Mouse (Mus musculus) myocyte (in vitro differentiated cells): ENCODE data around the gene Plxna4. TPM values are rescaled to one million over a fixed set of nuclear protein-coding genes. Genes with fewer than 3 reads are reported as not detected.

Experiments used
- H3K27me3 ChIP-seq: one replicate; pipeline ENCODE4 v1.6.1; 2011; ENCODE audit not compliant: control insufficient read depth, insufficient read depth, insufficient read length
- H3K36me3 ChIP-seq: one replicate; pipeline ENCODE4 v1.6.1; 2011; ENCODE audit not compliant: control insufficient read depth, insufficient read depth
- H3K4me2 ChIP-seq: one replicate; pipeline ENCODE4 v1.6.1; 2011; ENCODE audit warnings: low read depth, control low read depth
- H3K4me3 ChIP-seq: one replicate; pipeline ENCODE4 v1.5.1; 2011; ENCODE audit warnings: mild to moderate bottlenecking, control low read depth, moderate library complexity
- H3K79me2 ChIP-seq: one replicate; pipeline ENCODE4 v1.6.1; 2011; ENCODE audit not compliant: control insufficient read depth, insufficient read depth
- H3ac ChIP-seq: one replicate; pipeline ENCODE4 v1.6.1; 2011; ENCODE audit not compliant: control insufficient read depth, insufficient read length
- CEBPB ChIP-seq: IDR thresholded peaks from 2 replicates; pipeline ENCODE4 v1.6.1; 2011; ENCODE audit warnings: mild to moderate bottlenecking, moderate library complexity; ENCODE audit not compliant: poor library complexity, insufficient read depth, severe bottlenecking
- E2F4 ChIP-seq: IDR thresholded peaks from one replicate; pipeline ENCODE4 v1.6.1; 2011; ENCODE audit warnings: mild to moderate bottlenecking, control low read depth, moderate library complexity; ENCODE audit not compliant: insufficient read depth
- MAX ChIP-seq: IDR thresholded peaks from one replicate; pipeline ENCODE4 v1.6.1; 2011; ENCODE audit warnings: low read depth, mild to moderate bottlenecking, control low read depth
- MYOD1 ChIP-seq, 3 experiments: IDR thresholded peaks; one replicate each; pipeline ENCODE4 v1.6.1; 2011; ENCODE audit warnings: control low read depth in 2 of 3, low read depth in 2 of 3, mild to moderate bottlenecking in 2 of 3, moderate library complexity in 1 of 3; ENCODE audit not compliant: insufficient read length in 2 of 3, control insufficient read depth in 1 of 3
- MYOG ChIP-seq, 3 experiments: IDR thresholded peaks; one replicate each; pipeline ENCODE4 v1.6.1; 2011; ENCODE audit warnings: control low read depth in 2 of 3, low read depth in 2 of 3, mild to moderate bottlenecking in 2 of 3; ENCODE audit not compliant: insufficient read length in 2 of 3, control insufficient read depth in 1 of 3, insufficient read depth in 1 of 3
- POLR2A ChIP-seq: IDR thresholded peaks from one replicate; pipeline ENCODE4 v1.6.1; 2011; ENCODE audit warnings: low read depth, mild to moderate bottlenecking, control low read depth, moderate library complexity; ENCODE audit not compliant: insufficient read length
- POLR2AphosphoS2 ChIP-seq: IDR thresholded peaks from one replicate; pipeline ENCODE4 v1.6.1; 2011; ENCODE audit warnings: low read depth, control low read depth; ENCODE audit not compliant: insufficient read length
- REST ChIP-seq: IDR thresholded peaks from one replicate; pipeline ENCODE4 v1.6.1; 2011; ENCODE audit warnings: mild to moderate bottlenecking, control low read depth, moderate library complexity; ENCODE audit not compliant: insufficient read depth, insufficient read length
- SRF ChIP-seq: IDR thresholded peaks from one replicate; pipeline ENCODE4 v1.6.1; 2011; ENCODE audit warnings: low read depth; ENCODE audit not compliant: control insufficient read depth, insufficient read length
- TCF12 ChIP-seq: IDR thresholded peaks from one replicate; pipeline ENCODE4 v1.6.1; 2011; ENCODE audit warnings: mild to moderate bottlenecking, control low read depth; ENCODE audit not compliant: poor library complexity, insufficient read depth, severe bottlenecking
- TCF3 ChIP-seq: IDR thresholded peaks from one replicate; pipeline ENCODE4 v1.6.1; 2011; ENCODE audit warnings: low read depth, control low read depth; ENCODE audit not compliant: insufficient read length
- USF1 ChIP-seq: IDR thresholded peaks from one replicate; pipeline ENCODE4 v1.6.1; 2011; ENCODE audit warnings: low read depth, mild to moderate bottlenecking, control low read depth, moderate library complexity
- polyA plus RNA-seq: library from polyadenylated mRNA; unstranded; fragments of >200 nt; fragmentation: generic; extraction: Trizol; gene quantifications from one replicate; pipeline ENCODE4 v1.2.1, GENCODE M21; 2012; ENCODE audit warnings: missing spikeins

Plxna4 gene
- polyA plus RNA-seq, 1 experiment, result 0.70 TPM

DNA sequence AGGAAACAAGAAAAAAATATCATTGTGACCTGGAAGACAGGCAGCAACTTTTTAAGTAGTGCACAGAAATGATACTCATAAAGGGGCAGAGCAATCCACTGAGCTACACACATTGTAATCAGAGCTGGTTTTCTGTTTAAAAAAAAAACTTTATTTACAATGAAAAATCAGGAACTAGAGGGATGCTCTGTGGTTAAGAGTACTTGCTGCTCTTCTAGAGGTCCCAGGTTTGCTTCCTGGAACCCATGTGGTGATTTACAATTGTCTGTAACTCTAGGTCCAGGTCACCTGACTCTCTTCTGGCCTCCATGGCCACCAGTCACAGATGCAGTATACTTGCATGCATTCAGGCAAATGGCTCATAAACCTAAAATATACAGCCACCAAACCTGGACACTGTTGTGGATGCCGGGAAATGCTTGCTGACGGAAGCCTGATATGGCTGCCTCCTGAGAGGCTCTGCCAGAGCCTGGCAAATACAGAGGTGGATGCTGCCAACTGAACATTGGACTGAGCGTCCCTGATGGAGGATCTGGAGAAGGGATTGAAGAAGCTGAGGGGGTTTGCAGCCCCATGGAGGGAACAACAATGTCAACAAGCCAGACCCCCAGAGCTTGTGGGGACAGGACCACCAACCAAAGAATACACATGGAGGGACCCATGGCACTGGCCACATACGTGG, 465.3 kb downstream of the Plxna4 start:
- H3ac ChIP-seq, result no peak overlapping the region
- H3K79me2 ChIP-seq, result no peaks in the 10 kb centered on the region
- no peak for TF ChIP-seq MYOG (IDR thresholded peaks at IDR 0.05; ENCODE audit: control insufficient read depth in 1 of 3, insufficient read depth in 1 of 3, insufficient read length in 2 of 3, low read depth in 2 of 3)
- no peak for TF ChIP-seq MYOD1 (IDR thresholded peaks at IDR 0.05; ENCODE audit: control insufficient read depth in 1 of 3, insufficient read length in 2 of 3, low read depth in 2 of 3)
- TF ChIP-seq E2F4, result no peak
- no peak for TF ChIP-seq TCF3
- no peak for TF ChIP-seq MAX
- TF ChIP-seq POLR2A, result no peak
- TF ChIP-seq SRF, result no peak

DNA sequence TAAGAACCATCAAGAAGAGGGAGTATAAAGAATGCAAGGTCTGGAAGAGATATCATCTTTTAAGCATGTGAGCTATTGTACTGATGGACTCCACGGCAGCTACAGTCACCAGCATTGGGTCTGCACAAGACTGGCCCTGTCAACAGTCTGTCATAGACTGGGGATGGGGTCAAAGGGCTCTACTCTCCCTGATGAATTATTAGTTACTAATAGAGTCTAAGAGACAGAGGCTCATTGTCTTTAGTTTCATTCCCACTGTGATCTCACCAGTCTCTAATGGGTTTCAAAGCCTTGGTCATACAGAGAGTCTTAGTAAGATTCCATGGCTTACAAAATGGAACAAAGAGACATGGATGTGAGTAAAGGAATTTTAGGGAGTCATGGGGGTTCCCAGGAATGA, 467.1 kb downstream of the Plxna4 start:
- no peaks in the 10 kb centered on the region for H3K27me3 ChIP-seq
- no peaks in the 10 kb centered on the region for H3K36me3 ChIP-seq
- TF ChIP-seq MYOG (IDR thresholded peaks at IDR 0.05; ENCODE audit: control insufficient read depth in 1 of 3, insufficient read depth in 1 of 3, insufficient read length in 2 of 3, low read depth in 2 of 3) (no peak), TCF12 (no peak), MAX (no peak), TCF3 (no peak), USF1 (no peak), CEBPB (no peak), SRF (no peak)
- no peak overlapping the region for H3K4me3 ChIP-seq
- H3K4me2 ChIP-seq, result no peak overlapping the region
- H3K79me2 ChIP-seq, result no peaks in the 10 kb centered on the region
- no peak overlapping the region for H3ac ChIP-seq

More for the DNA sequence above, 465.3 kb downstream of the Plxna4 start:
- Histone ChIP-seq H3K36me3 (no peaks in the 10 kb centered on the region), H3K27me3 (no peaks in the 10 kb centered on the region), H3K4me3 (no peak overlapping the region), H3K4me2 (no peak overlapping the region)

DNA sequence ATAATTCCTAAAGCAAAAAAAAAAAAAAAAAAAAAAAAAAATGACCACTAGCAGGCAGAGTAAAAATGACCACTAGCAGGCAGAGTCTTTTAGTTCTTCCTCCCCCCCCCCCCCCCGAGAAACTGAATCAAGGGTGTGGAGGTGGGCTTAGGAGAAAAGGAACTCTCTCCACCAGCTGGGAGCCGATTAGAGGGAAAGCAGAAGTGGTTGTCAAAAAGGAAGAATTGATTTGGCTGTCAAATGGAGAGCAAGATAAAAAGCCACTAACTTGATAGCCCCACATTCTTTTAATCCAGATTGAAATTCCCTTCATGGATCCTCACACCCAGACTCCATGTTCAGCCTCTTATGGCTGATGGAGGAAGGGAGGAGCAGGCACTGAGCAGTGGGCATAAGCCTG, 478.8 kb downstream of the Plxna4 start:
- no peak overlapping the region for H3K4me3 ChIP-seq
- H3K27me3 ChIP-seq, result no peaks in the 10 kb centered on the region
- TF ChIP-seq REST, result no peak
- H3ac ChIP-seq, result no peak overlapping the region
- H3K4me2 ChIP-seq, result no peak overlapping the region
- no peaks in the 10 kb centered on the region for H3K36me3 ChIP-seq
- H3K79me2 ChIP-seq, result no peaks in the 10 kb centered on the region

DNA sequence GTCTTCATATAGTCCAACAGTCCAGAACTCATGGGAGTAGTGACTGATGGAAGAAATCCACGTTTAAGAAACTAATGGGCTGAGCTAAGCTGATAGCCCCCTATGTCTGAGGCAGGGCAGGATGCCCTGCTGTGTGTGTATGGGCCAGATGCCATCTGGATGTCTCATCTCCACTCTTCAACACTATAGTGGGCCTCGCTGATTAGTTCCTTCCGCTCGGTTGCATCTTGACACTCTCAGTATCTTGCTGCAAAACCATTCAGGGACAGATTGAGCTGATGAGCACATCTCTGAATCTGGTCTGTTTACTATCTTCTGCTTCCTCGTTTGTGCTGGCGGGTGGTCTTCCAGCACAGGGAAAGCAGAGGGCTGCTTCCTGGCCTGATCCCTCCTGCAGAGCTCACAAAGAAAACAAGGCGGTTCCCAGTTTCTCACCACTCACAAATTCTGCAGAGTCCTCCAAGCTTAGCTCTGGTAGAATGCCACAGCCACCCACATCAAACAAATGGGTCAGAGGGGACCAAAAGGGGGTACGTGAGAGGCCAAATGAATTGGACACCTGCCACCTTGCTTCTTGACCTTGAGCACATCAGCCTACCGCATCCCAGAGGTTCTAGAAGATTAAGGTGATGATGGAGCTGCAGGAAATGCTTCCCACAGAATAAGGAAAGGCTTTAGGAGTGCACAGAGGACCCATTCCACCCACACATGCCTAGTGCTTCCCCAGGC, 482.3 kb downstream of the Plxna4 start:
- no peak overlapping the region for H3K4me3 ChIP-seq
- no peaks in the 10 kb centered on the region for H3K27me3 ChIP-seq
- H3K79me2 ChIP-seq, result no peaks in the 10 kb centered on the region
- no peak for TF ChIP-seq MYOG (IDR thresholded peaks at IDR 0.05; ENCODE audit: control insufficient read depth in 1 of 3, insufficient read depth in 1 of 3, insufficient read length in 2 of 3, low read depth in 2 of 3)
- TF ChIP-seq USF1, result no peak
- TF ChIP-seq TCF3, result no peak
- TF ChIP-seq REST, result no peak
- TF ChIP-seq MAX, result no peak
- TF ChIP-seq E2F4, result no peak
- TF ChIP-seq POLR2A, result no peak
- no peak for TF ChIP-seq CEBPB
- TF ChIP-seq MYOD1 (IDR thresholded peaks at IDR 0.05; ENCODE audit: control insufficient read depth in 1 of 3, insufficient read length in 2 of 3, low read depth in 2 of 3), result no peak
- TF ChIP-seq POLR2AphosphoS2, result no peak
- no peak for TF ChIP-seq TCF12
- no peak overlapping the region for H3ac ChIP-seq
- no peak overlapping the region for H3K4me2 ChIP-seq
- no peaks in the 10 kb centered on the region for H3K36me3 ChIP-seq
